Mouse (Mus musculus) kidney, postnatal 25 days (tissue): ENCODE measurements around the gene Ring1.

Source experiments
- DNase-seq, 2 experiments: peaks; one replicate each; pipeline ENCODE4 v3.0.0; 2021; ENCODE audit warnings: mixed read lengths in 2 of 2

The Ring1 gene

GRCm38 (mm10) chr17:34024317-34024821, at the start of gene Ring1:
Gene Ring1 (minus strand): TSS chr17:34024680.
- DNase-seq: peak; percentile 85 to 92

GRCm38 (mm10) chr17:34072091-34072490, 47.6 kb upstream of the Ring1 start:
- DNase-seq: no peak

GRCm38 (mm10) chr17:34068864-34069263, 44.4 kb upstream of the Ring1 start:
- DNase-seq: no peak

- DNase-seq: no peak
Observed at GRCm38 (mm10) chr17:34057224-34057623, 32.7 kb upstream of the Ring1 start.

DNA sequence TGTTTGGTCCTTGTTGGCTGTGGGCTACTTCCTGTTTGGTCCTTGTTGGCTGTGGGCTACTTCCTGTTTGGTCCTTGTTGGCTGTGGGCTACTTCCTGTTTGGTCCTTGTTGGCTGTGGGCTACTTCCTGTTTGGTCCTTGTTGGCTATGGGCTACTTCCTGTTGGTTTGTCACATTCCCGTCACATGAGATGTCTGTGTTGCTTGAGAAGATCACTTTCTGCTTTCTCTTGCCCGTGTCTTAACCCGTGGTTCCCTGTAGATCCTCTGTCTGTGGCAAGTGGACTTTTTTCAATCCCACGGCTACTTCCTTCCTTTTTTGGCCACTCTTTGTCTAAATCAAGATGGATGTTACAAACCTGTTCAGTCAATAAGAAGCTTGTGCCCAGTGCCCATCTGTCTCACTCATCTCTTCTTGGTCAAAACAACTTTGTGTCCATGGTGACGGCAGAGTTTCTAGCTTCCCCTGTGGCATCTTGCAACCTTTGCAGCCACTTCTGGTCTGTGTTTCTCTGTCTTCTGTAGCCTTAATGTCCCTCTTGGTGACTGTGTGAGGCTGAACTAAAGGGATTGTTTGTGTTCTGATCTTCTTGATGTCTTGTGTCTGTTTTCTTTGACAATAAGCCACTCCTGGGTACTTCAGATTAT, 23.0 kb upstream of the Ring1 start:
- no peak for DNase-seq

DNA sequence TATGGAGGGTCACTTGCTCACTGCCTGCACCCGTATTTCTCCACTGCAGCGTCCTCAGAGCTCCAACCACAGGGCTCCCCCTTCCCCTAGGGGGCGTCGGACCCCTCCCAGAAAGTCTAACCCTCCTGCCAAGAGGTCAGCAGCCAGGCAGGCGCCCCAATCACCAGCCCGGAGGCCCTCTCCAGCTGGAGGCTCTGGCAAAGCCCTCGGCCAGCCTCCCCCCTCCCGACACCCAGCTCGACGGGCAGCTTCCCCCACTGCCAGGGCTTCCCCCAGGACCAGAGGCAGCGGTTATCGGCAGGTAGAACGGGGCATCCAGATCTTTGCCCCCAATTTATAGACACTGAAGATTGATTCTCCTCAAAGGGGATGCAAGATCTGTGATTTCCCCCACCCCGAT, 21.5 kb upstream of the Ring1 start:
- no peak for DNase-seq

GRCm38 (mm10) chr17:34039562-34040450, 15.3 kb upstream of the Ring1 start:
- DNase-seq: no peak

- DNase-seq: no peak
Observed at GRCm38 (mm10) chr17:34038878-34039561, 14.5 kb upstream of the Ring1 start, which contains the start of gene Col11a2. Gene Col11a2 (plus strand): TSS chr17:34039437.

DNA sequence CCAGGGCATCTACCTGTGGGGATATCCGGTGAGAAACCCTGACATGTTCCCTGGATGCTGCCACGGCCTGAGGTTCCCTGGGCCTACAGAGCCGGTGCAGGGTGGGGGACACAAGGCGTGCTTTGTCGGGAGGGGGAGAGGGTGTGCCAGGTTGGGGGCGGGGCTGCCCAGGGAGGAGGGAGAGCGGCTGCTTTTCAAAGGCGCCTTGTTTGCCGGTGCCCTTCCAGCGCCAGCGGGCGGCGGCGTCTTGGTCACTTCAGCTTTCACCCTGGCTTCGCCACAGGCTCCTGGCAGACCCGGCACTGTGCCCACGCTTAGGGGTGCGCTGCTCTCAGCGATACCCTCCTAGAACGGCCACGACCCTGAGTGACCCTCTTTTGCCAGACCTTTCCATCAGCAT, 14.0 kb upstream of the Ring1 start:
- DNase-seq: no peak

- no peak for DNase-seq
Observed at GRCm38 (mm10) chr17:34037241-34037640, 12.8 kb upstream of the Ring1 start.

DNA sequence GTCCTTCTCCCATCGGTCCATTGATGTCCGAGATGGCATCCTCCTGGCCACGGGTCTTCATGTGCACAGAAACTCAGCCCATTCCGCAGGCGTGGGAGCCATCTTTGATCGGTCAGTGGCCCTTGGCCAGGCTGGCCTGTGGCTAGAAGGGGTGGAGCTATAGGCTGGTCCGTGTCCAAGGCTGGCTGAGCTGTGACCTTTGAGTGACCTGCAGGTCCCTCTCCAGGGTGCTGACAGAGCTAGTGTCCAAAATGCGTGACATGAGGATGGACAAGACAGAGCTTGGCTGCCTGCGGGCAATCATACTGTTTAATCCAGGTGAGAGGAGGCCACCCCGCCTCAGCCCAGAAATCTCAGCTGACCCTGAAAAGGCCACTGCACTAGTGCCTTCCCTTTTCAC, 12.2 kb upstream of the Ring1 start:
- DNase-seq: peak; percentile 70 to 78

- peak in 1 of 2 experiments; percentile 34 for DNase-seq
Observed at GRCm38 (mm10) chr17:34035517-34035916, 11.0 kb upstream of the Ring1 start.

DNA sequence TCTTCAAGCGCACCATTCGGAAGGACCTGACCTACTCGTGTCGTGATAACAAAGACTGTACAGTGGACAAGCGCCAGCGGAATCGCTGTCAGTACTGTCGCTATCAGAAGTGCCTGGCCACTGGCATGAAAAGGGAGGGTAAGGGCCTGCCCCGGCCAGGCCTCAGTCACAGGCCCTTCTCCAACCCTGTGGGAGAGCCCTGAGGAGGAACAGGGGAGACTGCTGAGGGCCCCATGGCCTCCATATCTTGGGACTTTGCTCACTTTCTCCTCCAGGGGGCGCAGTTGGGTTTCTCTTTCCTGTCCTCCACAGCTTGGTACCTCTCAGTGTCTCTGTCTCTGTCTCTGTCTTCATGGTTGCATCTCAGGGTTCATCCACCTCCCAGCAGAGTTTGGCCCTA, 9.6 kb upstream of the Ring1 start:
- peak; percentile 67 to 75 for DNase-seq

GRCm38 (mm10) chr17:34033441-34033840, 9.0 kb upstream of the Ring1 start:
- DNase-seq: peak in 1 of 2 experiments; percentile 40

DNA sequence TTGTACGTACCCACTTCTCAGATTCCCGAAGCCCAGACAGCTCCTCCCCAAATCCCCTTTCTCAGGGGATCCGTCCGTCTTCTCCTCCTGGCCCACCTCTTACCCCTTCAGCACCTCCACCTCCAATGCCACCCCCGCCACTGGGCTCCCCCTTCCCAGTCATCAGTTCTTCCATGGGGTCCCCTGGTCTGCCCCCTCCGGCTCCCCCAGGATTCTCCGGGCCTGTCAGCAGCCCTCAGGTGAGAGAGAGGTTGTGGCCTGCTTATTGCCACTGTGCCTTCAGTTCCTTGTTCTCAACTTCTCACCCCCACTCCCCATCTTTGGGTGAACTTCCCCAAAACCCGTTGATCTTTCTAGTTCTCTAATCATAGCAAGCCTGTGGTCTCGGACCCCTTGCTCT, 8.3 kb upstream of the Ring1 start:
- peak in 1 of 2 experiments; percentile 58 for DNase-seq

GRCm38 (mm10) chr17:34032174-34032632, 7.7 kb upstream of the Ring1 start:
- DNase-seq: peak; percentile 67 to 90

DNA sequence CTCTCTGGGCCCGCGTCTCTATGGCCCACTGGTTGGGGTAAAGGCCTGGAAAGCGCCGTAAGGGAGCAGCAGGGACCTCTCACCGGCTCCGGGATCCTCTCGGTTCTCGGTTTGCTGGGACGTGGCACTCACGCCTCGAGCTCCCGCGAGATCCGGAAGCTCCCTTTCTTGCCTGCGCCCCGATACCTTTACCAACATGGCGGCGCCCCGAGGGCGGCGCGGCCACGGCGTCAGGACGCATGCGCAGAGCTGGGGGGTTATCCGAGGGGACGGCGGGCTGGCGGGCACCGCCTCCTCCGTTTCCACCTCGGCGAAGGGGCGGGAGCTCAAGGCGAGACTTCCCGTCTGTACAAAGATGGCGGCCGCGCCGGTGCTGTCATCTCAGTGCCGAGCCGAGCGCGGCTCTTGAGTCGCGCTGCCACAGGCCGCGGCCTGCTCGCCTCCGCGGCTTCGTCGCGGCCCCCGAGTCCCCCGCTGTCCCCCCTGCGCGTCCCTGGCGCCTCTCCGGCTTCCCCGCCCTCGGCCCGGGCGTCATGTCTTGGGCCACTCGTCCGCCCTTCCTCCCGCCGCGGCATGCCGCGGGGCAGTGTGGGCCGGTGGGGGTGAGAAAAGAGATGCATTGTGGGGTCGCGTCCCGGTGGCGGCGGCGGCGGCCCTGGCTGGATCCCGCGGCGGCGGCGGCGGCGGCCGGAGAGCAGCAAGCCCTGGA, 7.1 kb upstream of the Ring1 start, which contains the start of the genes Slc39a7 and Rxrb:
Gene Slc39a7 (minus strand): TSS at position 218 of the 709 bp plus-strand sequence.
Gene Rxrb (plus strand): TSS at position 348 of the 709 bp plus-strand sequence.
- peak; percentile 97 to 98 for DNase-seq

DNA sequence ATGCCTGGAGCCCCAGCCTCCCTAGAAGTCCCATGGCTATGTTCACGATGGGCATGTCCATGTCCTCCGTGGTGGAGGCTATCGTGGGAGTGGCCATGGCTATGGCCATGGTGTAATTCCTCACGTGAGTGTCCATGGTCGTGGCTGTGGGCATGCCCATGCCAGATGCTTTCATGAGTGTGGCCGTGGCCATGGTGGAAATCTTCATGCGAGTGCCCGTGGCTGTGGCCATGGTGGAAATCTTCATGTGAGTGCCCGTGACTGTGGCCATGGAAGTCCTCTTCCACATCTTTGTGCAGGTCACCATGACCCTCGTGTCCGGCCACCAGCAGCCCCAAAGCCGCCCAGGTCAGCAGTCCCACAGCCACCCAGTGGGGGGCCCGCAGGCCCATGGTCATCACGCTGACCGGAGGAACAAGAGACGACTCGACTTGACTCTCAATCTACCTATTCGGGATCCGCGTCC, 6.4 kb upstream of the Ring1 start:
- DNase-seq: no peak

DNA sequence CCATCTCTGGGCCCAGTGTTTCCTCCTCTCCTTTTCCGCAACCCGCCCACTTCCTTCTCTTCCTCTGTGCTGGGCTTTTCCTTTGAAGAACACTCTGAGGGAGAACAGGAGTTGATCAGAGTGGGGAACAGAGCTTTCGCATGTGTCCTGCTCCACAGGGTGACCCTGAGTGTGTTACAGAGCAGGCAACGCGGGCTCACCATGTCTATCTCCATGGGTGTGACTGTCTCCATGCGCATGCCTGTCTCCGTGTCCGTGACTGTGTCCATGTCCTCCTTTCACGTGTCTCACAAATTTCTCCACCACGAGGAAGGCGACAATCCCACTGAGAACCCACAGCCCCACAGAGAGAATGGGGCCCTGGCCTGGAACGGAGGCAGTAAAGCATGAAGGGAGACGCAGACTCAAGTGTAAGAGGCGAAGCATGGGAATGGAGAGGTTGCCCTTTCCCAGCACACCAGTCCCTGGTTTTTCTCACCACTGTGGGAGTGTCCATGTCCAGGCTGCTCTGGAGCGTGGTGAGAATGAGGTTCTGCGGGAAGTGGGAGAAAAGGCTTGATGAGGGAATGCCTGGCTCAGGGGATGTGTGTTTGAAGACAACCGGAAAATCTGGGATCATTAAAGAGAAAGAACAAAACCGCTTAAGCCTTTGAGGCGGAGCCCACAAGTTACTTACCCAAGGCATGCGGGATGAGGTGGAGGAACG, 5.6 kb upstream of the Ring1 start:
- DNase-seq: no peak

DNA sequence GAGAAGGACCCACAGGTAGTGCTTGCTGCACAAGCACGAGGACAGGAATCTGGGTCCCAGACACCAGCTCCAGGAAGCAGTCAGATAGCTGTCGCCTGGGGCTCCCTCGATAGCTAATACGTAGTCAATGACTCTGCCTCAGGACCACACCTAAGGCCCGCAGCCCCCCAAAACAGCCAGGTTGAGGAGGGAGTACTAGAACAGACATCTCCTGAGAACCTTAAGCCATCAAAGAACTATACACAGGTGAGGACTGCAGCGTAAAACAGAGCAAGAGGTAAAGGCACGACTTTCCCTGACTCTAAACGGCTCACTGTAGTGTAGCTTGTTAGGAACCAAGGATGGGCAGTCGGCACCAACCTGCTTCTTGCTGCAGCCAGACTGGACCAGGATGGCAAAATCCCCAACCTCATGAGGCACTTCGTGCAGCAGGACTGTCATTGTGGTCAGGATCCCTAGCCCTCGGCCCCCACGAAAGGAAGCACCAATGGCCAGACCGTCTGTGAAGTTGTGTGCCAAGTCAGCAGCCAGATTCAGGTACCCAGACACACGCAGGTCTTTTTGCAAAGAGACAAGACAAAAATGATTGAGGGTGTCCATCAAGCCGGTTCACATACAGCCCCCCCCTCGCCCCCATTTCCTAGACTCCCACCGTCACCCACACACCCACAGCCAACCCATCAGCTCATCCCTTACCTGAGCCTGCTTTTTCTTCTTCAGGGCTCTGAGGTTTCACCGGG, 4.8 kb upstream of the Ring1 start:
- peak in 1 of 2 experiments; percentile 35 for DNase-seq
